Mouse (Mus musculus): Measurements from ENCODE around the gene Lurap1l. TPM values are rescaled to one million over a fixed set of nuclear protein-coding genes. Genes with fewer than 3 reads are reported as not detected.
"Not testable (repeated sequence)": the region's sequence is repeated elsewhere in the genome, so short reads cannot be mapped to it uniquely, and the experiment has no call there.

The Lurap1l gene
- polyA plus RNA-seq, 1 experiment, result not detected

GRCm38 (mm10) chr4:80911706-80912540, 1.5 kb downstream of the Lurap1l start:
- Histone ChIP-seq H3K27ac (ENCODE audit: insufficient read depth, low read depth, low read length) (peak overlapping the region; percentile 92), H3K4me1 (ENCODE audit: control insufficient read depth, insufficient read depth, low read length) (peaks cover 2% of the 10 kb centered on the region; the same call in 1 of the 2 replicates), H3K4me3 (ENCODE audit: insufficient read depth, low read depth, low read length) (peak overlapping the region; percentile 86)
- WGBS, result 3% methylated on average over 27 of the region's 27 CpGs
- TF ChIP-seq CTCF (IDR thresholded peaks at IDR 0.05; ENCODE audit: insufficient read depth, low read depth, low read length) (peak; percentile 53; the same call in 1 of the 2 replicates), POLR2A (IDR thresholded peaks at IDR 0.05; ENCODE audit: insufficient read depth, low read depth, low read length) (no peak)

- Histone ChIP-seq H3K4me3 (ENCODE audit: insufficient read depth, low read depth, low read length) (no peak overlapping the region), H3K4me1 (ENCODE audit: control insufficient read depth, insufficient read depth, low read length) (peaks cover 2% of the 10 kb centered on the region; the same call in 1 of the 2 replicates), H3K27ac (ENCODE audit: insufficient read depth, low read depth, low read length) (no peak overlapping the region)
- TF ChIP-seq CTCF (IDR thresholded peaks at IDR 0.05; ENCODE audit: insufficient read depth, low read depth, low read length) (no peak), POLR2A (IDR thresholded peaks at IDR 0.05; ENCODE audit: insufficient read depth, low read depth, low read length) (no peak)
- 95% methylated on average over 2 of the region's 2 CpGs for WGBS
These were observed 4.8 kb downstream of the Lurap1l start for GRCm38 (mm10) chr4:80915211-80915610.

GRCm38 (mm10) chr4:80916695-80917094, 6.2 kb downstream of the Lurap1l start:
- 83% methylated on average over 3 of the region's 3 CpGs for WGBS
- Histone ChIP-seq H3K4me3 (ENCODE audit: insufficient read depth, low read depth, low read length) (no peak overlapping the region), H3K27ac (ENCODE audit: insufficient read depth, low read depth, low read length) (no peak overlapping the region), H3K4me1 (ENCODE audit: control insufficient read depth, insufficient read depth, low read length) (peaks cover 2% of the 10 kb centered on the region; the same call in 1 of the 2 replicates)
- TF ChIP-seq POLR2A (IDR thresholded peaks at IDR 0.05; ENCODE audit: insufficient read depth, low read depth, low read length), result no peak
- TF ChIP-seq CTCF (IDR thresholded peaks at IDR 0.05; ENCODE audit: insufficient read depth, low read depth, low read length), result no peak

GRCm38 (mm10) chr4:80917128-80917527, 6.7 kb downstream of the Lurap1l start:
- WGBS, result 58% methylated on average over 1 of the region's 1 CpGs
- H3K4me1 ChIP-seq (ENCODE audit: control insufficient read depth, insufficient read depth, low read length); H3K4me3 ChIP-seq (ENCODE audit: insufficient read depth, low read depth, low read length): not testable (repeated sequence)
- peak overlapping the region; percentile 53; the same call in 1 of the 2 replicates for H3K27ac ChIP-seq (ENCODE audit: insufficient read depth, low read depth, low read length)

GRCm38 (mm10) chr4:80917812-80918211, 7.4 kb downstream of the Lurap1l start:
- peaks cover 2% of the 10 kb centered on the region; the same call in 1 of the 2 replicates for H3K4me1 ChIP-seq (ENCODE audit: control insufficient read depth, insufficient read depth, low read length)
- TF ChIP-seq CTCF (IDR thresholded peaks at IDR 0.05; ENCODE audit: insufficient read depth, low read depth, low read length) (no peak), POLR2A (IDR thresholded peaks at IDR 0.05; ENCODE audit: insufficient read depth, low read depth, low read length) (no peak)
- 0 out of 2 replicates have a peak overlapping the region, but pooled peaks have one; percentile 51 for H3K27ac ChIP-seq (ENCODE audit: insufficient read depth, low read depth, low read length)
- 78% methylated on average over 3 of the region's 3 CpGs for WGBS
- no peak overlapping the region for H3K4me3 ChIP-seq (ENCODE audit: insufficient read depth, low read depth, low read length)

- H3K4me3 ChIP-seq (ENCODE audit: insufficient read depth, low read depth, low read length), result no peak overlapping the region
- H3K4me1 ChIP-seq (ENCODE audit: control insufficient read depth, insufficient read depth, low read length), result peaks cover 2% of the 10 kb centered on the region; the same call in 1 of the 2 replicates
- WGBS, result 23% methylated on average over 3 of the region's 3 CpGs
- H3K27ac ChIP-seq (ENCODE audit: insufficient read depth, low read depth, low read length), result peak overlapping the region; percentile 27; the same call in 1 of the 2 replicates
- no peak for TF ChIP-seq CTCF (IDR thresholded peaks at IDR 0.05; ENCODE audit: insufficient read depth, low read depth, low read length)
- TF ChIP-seq POLR2A (IDR thresholded peaks at IDR 0.05; ENCODE audit: insufficient read depth, low read depth, low read length), result no peak
These were observed 8.2 kb downstream of the Lurap1l start for GRCm38 (mm10) chr4:80918526-80919129.

GRCm38 (mm10) chr4:80919217-80919867, 8.9 kb downstream of the Lurap1l start:
- TF ChIP-seq CTCF (IDR thresholded peaks at IDR 0.05; ENCODE audit: insufficient read depth, low read depth, low read length), result no peak
- no peak for TF ChIP-seq POLR2A (IDR thresholded peaks at IDR 0.05; ENCODE audit: insufficient read depth, low read depth, low read length)
- Histone ChIP-seq H3K4me1 (ENCODE audit: control insufficient read depth, insufficient read depth, low read length) (peaks cover 2% of the 10 kb centered on the region; the same call in 1 of the 2 replicates), H3K27ac (ENCODE audit: insufficient read depth, low read depth, low read length) (no peak overlapping the region; the same call in 1 of the 2 replicates), H3K4me3 (ENCODE audit: insufficient read depth, low read depth, low read length) (no peak overlapping the region)
- WGBS, result 50% methylated on average over 1 of the region's 1 CpGs

GRCm38 (mm10) chr4:80921646-80922489, 11.4 kb downstream of the Lurap1l start:
- 0 out of 2 replicates have a peak, but pooled peaks cover 2% of the 10 kb centered on the region for H3K4me1 ChIP-seq (ENCODE audit: control insufficient read depth, insufficient read depth, low read length)
- no peak overlapping the region for H3K27ac ChIP-seq (ENCODE audit: insufficient read depth, low read depth, low read length)
- WGBS, result 96% methylated on average over 4 of the region's 4 CpGs
- TF ChIP-seq POLR2A (IDR thresholded peaks at IDR 0.05; ENCODE audit: insufficient read depth, low read depth, low read length), result no peak
- no peak for TF ChIP-seq CTCF (IDR thresholded peaks at IDR 0.05; ENCODE audit: insufficient read depth, low read depth, low read length)
- no peak overlapping the region for H3K4me3 ChIP-seq (ENCODE audit: insufficient read depth, low read depth, low read length)

Measured in olfactory bulb, adult 2 months (tissue).